Mouse (Mus musculus): ENCODE data around the gene Psmc5. TPM values are rescaled to one million over a fixed set of nuclear protein-coding genes. Genes with fewer than 3 reads are reported as not detected.

Psmc5 gene
- polyA plus RNA-seq, 1 experiment from 2014 or later = 305 TPM

- H3K27ac ChIP-seq (replicated peaks) = peak overlapping the region; percentile 87
- H3K27me3 ChIP-seq = no peaks in the 10 kb centered on the region
Measured at GRCm38 (mm10) chr11:106271131-106271793, 15.3 kb downstream of the Psmc5 start.

GRCm38 (mm10) chr11:106271794-106272643, 16.1 kb downstream of the Psmc5 start:
- 2% methylated on average over 33 of the region's 41 CpGs for WGBS
- peak overlapping the region; percentile 90 for H3K4me3 ChIP-seq
- peak overlapping the region; percentile 87 for H3K27ac ChIP-seq (replicated peaks)
- H3K36me3 ChIP-seq = peaks cover 2% of the 10 kb centered on the region; the same call in 1 of the 2 replicates
- H3K9me3 ChIP-seq = no peaks in the 10 kb centered on the region
- H3K9ac ChIP-seq = peak overlapping the region; percentile 83
- ATAC-seq (ENCODE audit: low FRiP score, low read depth) = 0 out of 2 replicates have a peak, but pooled peaks have one; percentile 14
- peak overlapping the region; percentile 81 for H3K4me2 ChIP-seq
- H3K4me1 ChIP-seq (replicated peaks) = peaks cover 53% of the 10 kb centered on the region
- H3K27me3 ChIP-seq = no peaks in the 10 kb centered on the region

More at GRCm38 (mm10) chr11:106271131-106271793, 15.3 kb downstream of the Psmc5 start:
- peaks cover 9% of the 10 kb centered on the region for H3K36me3 ChIP-seq
- peaks cover 52% of the 10 kb centered on the region for H3K4me1 ChIP-seq (replicated peaks)
- ATAC-seq (ENCODE audit: low FRiP score, low read depth) = no peak
- 43% methylated on average over 5 of the region's 5 CpGs for WGBS
- H3K9ac ChIP-seq = peak overlapping the region; percentile 83
- peak overlapping the region; percentile 81 for H3K4me2 ChIP-seq
- H3K4me3 ChIP-seq = peak overlapping the region; percentile 90
- no peaks in the 10 kb centered on the region for H3K9me3 ChIP-seq

GRCm38 (mm10) chr11:106272644-106273310, 16.8 kb downstream of the Psmc5 start, which contains the start of gene Smarcd2:
Gene Smarcd2 (minus strand): TSS chr11:106272972.
- Histone ChIP-seq H3K9me3 (no peaks in the 10 kb centered on the region), H3K4me1 (replicated peaks) (peaks cover 46% of the 10 kb centered on the region), H3K36me3 (no peaks in the 10 kb centered on the region), H3K9ac (peak within 1 kb of the TSS; percentile 83), H3K27ac (replicated peaks) (peak within 1 kb of the TSS; percentile 87), H3K27me3 (no peaks in the 10 kb centered on the region), H3K4me3 (peak within 1 kb of the TSS; percentile 90), H3K4me2 (peak within 1 kb of the TSS; percentile 81)
- ATAC-seq (ENCODE audit: low FRiP score, low read depth) = peak; percentile 92
- WGBS = under 1% methylated on average over 70 of the region's 72 CpGs

- H3K4me3 ChIP-seq = peak overlapping the region; percentile 90
- ATAC-seq (ENCODE audit: low FRiP score, low read depth) = peak; percentile 17
Measured at GRCm38 (mm10) chr11:106273311-106273684, 17.3 kb downstream of the Psmc5 start.

GRCm38 (mm10) chr11:106273811-106274210, 17.9 kb downstream of the Psmc5 start:
- no peak for ATAC-seq (ENCODE audit: low FRiP score, low read depth)
- H3K4me3 ChIP-seq = peak overlapping the region; percentile 90; the same call in 1 of the 2 replicates
- H3K9ac ChIP-seq = no peak overlapping the region
- H3K36me3 ChIP-seq = no peaks in the 10 kb centered on the region
- no peak overlapping the region; the same call in 1 of the 2 replicates for H3K27ac ChIP-seq (replicated peaks)
- peaks cover 36% of the 10 kb centered on the region for H3K4me1 ChIP-seq (replicated peaks)
- H3K4me2 ChIP-seq = peak overlapping the region; percentile 81
- 96% methylated on average over 6 of the region's 6 CpGs for WGBS
- no peaks in the 10 kb centered on the region for H3K27me3 ChIP-seq
- H3K9me3 ChIP-seq = no peaks in the 10 kb centered on the region

More at GRCm38 (mm10) chr11:106273311-106273684, 17.3 kb downstream of the Psmc5 start:
- Histone ChIP-seq H3K4me2 (peak overlapping the region; percentile 81), H3K9ac (peak overlapping the region; percentile 83), H3K27ac (replicated peaks) (peak overlapping the region; percentile 87), H3K36me3 (no peaks in the 10 kb centered on the region), H3K27me3 (no peaks in the 10 kb centered on the region), H3K9me3 (no peaks in the 10 kb centered on the region), H3K4me1 (replicated peaks) (peaks cover 41% of the 10 kb centered on the region)
- WGBS = 18% methylated on average over 16 of the region's 16 CpGs

GRCm38 (mm10) chr11:106274374-106274773, 18.4 kb downstream of the Psmc5 start:
- no peak overlapping the region for H3K9ac ChIP-seq
- no peak overlapping the region for H3K4me2 ChIP-seq
- WGBS = 94% methylated on average over 1 of the region's 1 CpGs
- H3K36me3 ChIP-seq = no peaks in the 10 kb centered on the region
- no peaks in the 10 kb centered on the region for H3K9me3 ChIP-seq
- no peaks in the 10 kb centered on the region for H3K27me3 ChIP-seq
- ATAC-seq (ENCODE audit: low FRiP score, low read depth) = no peak
- H3K4me1 ChIP-seq (replicated peaks) = peaks cover 30% of the 10 kb centered on the region
- no peak overlapping the region for H3K4me3 ChIP-seq
- no peak overlapping the region for H3K27ac ChIP-seq (replicated peaks)

- H3K4me3 ChIP-seq = no peak overlapping the region
- no peaks in the 10 kb centered on the region for H3K36me3 ChIP-seq
- H3K27me3 ChIP-seq = no peaks in the 10 kb centered on the region
- H3K9me3 ChIP-seq = no peaks in the 10 kb centered on the region
- H3K4me2 ChIP-seq = no peak overlapping the region
- no peak for ATAC-seq (ENCODE audit: low FRiP score, low read depth)
- H3K27ac ChIP-seq (replicated peaks) = no peak overlapping the region
- H3K4me1 ChIP-seq (replicated peaks) = peaks cover 28% of the 10 kb centered on the region
- no peak overlapping the region for H3K9ac ChIP-seq
- WGBS = 89% methylated on average over 7 of the region's 7 CpGs
Measured at GRCm38 (mm10) chr11:106274971-106275411, 19.0 kb downstream of the Psmc5 start.

- Histone ChIP-seq H3K9me3 (no peaks in the 10 kb centered on the region), H3K36me3 (no peaks in the 10 kb centered on the region), H3K4me3 (peak within 1 kb of the TSS; percentile 23), H3K4me2 (peak within 1 kb of the TSS; percentile 55), H3K27me3 (no peaks in the 10 kb centered on the region), H3K4me1 (replicated peaks) (peaks cover 14% of the 10 kb centered on the region), H3K9ac (no peak within 1 kb of the TSS), H3K27ac (replicated peaks) (no peak within 1 kb of the TSS)
- WGBS = 10% methylated on average over 25 of the region's 25 CpGs
- peak; percentile 66 for ATAC-seq (ENCODE audit: low FRiP score, low read depth)
Measured at GRCm38 (mm10) chr11:106276454-106276853, 20.5 kb downstream of the Psmc5 start, which contains the start of gene Tcam1. Gene Tcam1 (plus strand): TSS chr11:106276672.

- Histone ChIP-seq H3K27me3 (no peaks in the 10 kb centered on the region), H3K36me3 (no peaks in the 10 kb centered on the region), H3K9me3 (no peaks in the 10 kb centered on the region), H3K4me1 (replicated peaks) (no peaks in the 10 kb centered on the region), H3K27ac (replicated peaks) (no peak overlapping the region), H3K9ac (no peak overlapping the region), H3K4me2 (no peak overlapping the region), H3K4me3 (no peak overlapping the region)
- no peak for ATAC-seq (ENCODE audit: low FRiP score, low read depth)
- WGBS = 89% methylated on average over 6 of the region's 6 CpGs
Measured at GRCm38 (mm10) chr11:106282452-106282851, 26.5 kb downstream of the Psmc5 start.

GRCm38 (mm10) chr11:106283371-106283770, 27.4 kb downstream of the Psmc5 start:
- no peaks in the 10 kb centered on the region for H3K9me3 ChIP-seq
- 93% methylated on average over 4 of the region's 4 CpGs for WGBS
- no peak for ATAC-seq (ENCODE audit: low FRiP score, low read depth)

GRCm38 (mm10) chr11:106284126-106284525, 28.2 kb downstream of the Psmc5 start:
- H3K4me3 ChIP-seq = no peak overlapping the region
- H3K9ac ChIP-seq = no peak overlapping the region
- no peaks in the 10 kb centered on the region for H3K36me3 ChIP-seq
- no peaks in the 10 kb centered on the region for H3K4me1 ChIP-seq (replicated peaks)
- no peak for ATAC-seq (ENCODE audit: low FRiP score, low read depth)
- H3K27me3 ChIP-seq = no peaks in the 10 kb centered on the region
- WGBS = 68% methylated on average over 8 of the region's 8 CpGs
- no peaks in the 10 kb centered on the region for H3K9me3 ChIP-seq
- H3K27ac ChIP-seq (replicated peaks) = no peak overlapping the region
- H3K4me2 ChIP-seq = no peak overlapping the region

More at GRCm38 (mm10) chr11:106283371-106283770, 27.4 kb downstream of the Psmc5 start:
- no peak overlapping the region for H3K4me3 ChIP-seq
- H3K36me3 ChIP-seq = no peaks in the 10 kb centered on the region
- no peaks in the 10 kb centered on the region for H3K4me1 ChIP-seq (replicated peaks)
- no peak overlapping the region for H3K9ac ChIP-seq
- no peak overlapping the region for H3K27ac ChIP-seq (replicated peaks)
- no peak overlapping the region for H3K4me2 ChIP-seq
- no peaks in the 10 kb centered on the region for H3K27me3 ChIP-seq

Measured in hindbrain, embryonic 15.5 days (tissue).